Mouse (Mus musculus): ENCODE data around the gene Zc3h12d. TPM values are rescaled to one million over a fixed set of nuclear protein-coding genes. Genes with fewer than 3 reads are reported as not detected.

The Zc3h12d gene
- polyA plus RNA-seq, 1 experiment: not detected

- TF ChIP-seq MAX (IDR thresholded peaks at IDR 0.05) (no peak), MYOD1 (IDR thresholded peaks at IDR 0.05; ENCODE audit: control insufficient read depth, insufficient read length, low read depth) (no peak), MYOG (IDR thresholded peaks at IDR 0.05; ENCODE audit: control insufficient read depth, extremely low read depth, insufficient read length) (no peak), CTCF (IDR thresholded peaks at IDR 0.05; ENCODE audit: control insufficient read depth, insufficient read depth, insufficient read length) (no peak), FOSL1 (IDR thresholded peaks at IDR 0.05; ENCODE audit: insufficient read depth, low read length, poor library complexity, severe bottlenecking) (no peak), USF1 (IDR thresholded peaks at IDR 0.05; ENCODE audit: low read depth) (no peak), CEBPB (IDR thresholded peaks at IDR 0.05; ENCODE audit: low read depth) (no peak)
- Histone ChIP-seq H3ac (ENCODE audit: control insufficient read depth, insufficient read length, low read depth) (no peak overlapping the region), H3K36me3 (ENCODE audit: control insufficient read depth, insufficient read depth) (peaks cover 75% of the 10 kb centered on the region), H3K27me3 (ENCODE audit: control insufficient read depth, insufficient read depth, insufficient read length) (no peaks in the 10 kb centered on the region), H3K4me3 (ENCODE audit: insufficient read depth, poor library complexity, severe bottlenecking) (no peak overlapping the region), H3K79me2 (ENCODE audit: control insufficient read depth, insufficient read depth) (no peaks in the 10 kb centered on the region), H3K79me3 (ENCODE audit: low read depth) (no peaks in the 10 kb centered on the region)
These were observed 22.3 kb upstream of the Zc3h12d start for GRCm38 (mm10) chr10:7809937-7810336.

DNA sequence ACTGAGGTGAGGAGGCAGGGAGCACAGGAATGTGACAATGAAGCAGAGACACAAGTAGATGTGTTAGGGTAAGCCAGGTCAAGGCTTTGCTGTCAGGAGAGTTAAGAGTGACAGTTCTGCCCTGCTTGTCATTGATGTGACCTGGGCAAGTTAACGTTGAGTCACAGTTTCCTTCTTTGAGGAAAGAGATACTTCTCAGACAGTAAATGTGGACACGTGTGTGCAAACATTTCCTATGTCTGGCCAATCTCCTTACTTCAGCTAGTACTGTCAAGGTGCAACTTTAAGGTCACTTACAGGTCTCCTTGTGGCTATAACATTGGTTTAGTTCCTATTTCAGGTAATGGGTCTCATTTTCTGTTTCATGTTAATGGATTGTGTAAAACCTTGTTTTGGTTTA, 15.8 kb upstream of the Zc3h12d start:
- no peak overlapping the region for H3ac ChIP-seq (ENCODE audit: control insufficient read depth, insufficient read length, low read depth)
- H3K27me3 ChIP-seq (ENCODE audit: control insufficient read depth, insufficient read depth, insufficient read length): no peaks in the 10 kb centered on the region
- no peak overlapping the region for H3K4me3 ChIP-seq (ENCODE audit: insufficient read depth, poor library complexity, severe bottlenecking)
- TF ChIP-seq MYOD1 (IDR thresholded peaks at IDR 0.05; ENCODE audit: control insufficient read depth, insufficient read length, low read depth) (no peak), FOSL1 (IDR thresholded peaks at IDR 0.05; ENCODE audit: insufficient read depth, low read length, poor library complexity, severe bottlenecking) (no peak), CTCF (IDR thresholded peaks at IDR 0.05; ENCODE audit: control insufficient read depth, insufficient read depth, insufficient read length) (no peak), USF1 (IDR thresholded peaks at IDR 0.05; ENCODE audit: low read depth) (no peak), CEBPB (IDR thresholded peaks at IDR 0.05; ENCODE audit: low read depth) (no peak), MYOG (IDR thresholded peaks at IDR 0.05; ENCODE audit: control insufficient read depth, extremely low read depth, insufficient read length) (no peak), MAX (IDR thresholded peaks at IDR 0.05) (no peak)
- H3K79me3 ChIP-seq (ENCODE audit: low read depth): no peaks in the 10 kb centered on the region
- H3K79me2 ChIP-seq (ENCODE audit: control insufficient read depth, insufficient read depth): no peaks in the 10 kb centered on the region
- H3K36me3 ChIP-seq (ENCODE audit: control insufficient read depth, insufficient read depth): peaks cover 68% of the 10 kb centered on the region

DNA sequence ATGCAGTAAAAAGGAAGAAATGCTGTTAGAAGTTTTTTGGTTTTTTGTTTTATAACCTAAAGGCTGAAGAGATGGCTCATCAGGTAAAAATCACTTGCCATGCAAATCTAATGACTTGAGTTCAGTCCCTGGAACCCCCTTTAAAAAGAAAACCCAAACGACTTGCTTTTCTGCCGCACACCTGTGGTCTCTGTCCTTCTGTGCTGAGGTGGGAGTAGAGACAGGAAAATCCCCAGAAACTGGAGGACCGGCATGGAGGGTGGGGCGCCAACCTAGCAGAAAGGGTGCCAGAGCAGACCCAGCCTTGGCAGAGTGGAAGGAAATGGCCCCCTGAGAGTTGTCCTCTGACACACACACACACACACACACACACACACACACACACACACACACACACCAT, 13.6 kb upstream of the Zc3h12d start:
- Histone ChIP-seq H3K79me3 (ENCODE audit: low read depth) (no peaks in the 10 kb centered on the region), H3ac (ENCODE audit: control insufficient read depth, insufficient read length, low read depth) (no peak overlapping the region), H3K36me3 (ENCODE audit: control insufficient read depth, insufficient read depth) (peaks cover 69% of the 10 kb centered on the region), H3K79me2 (ENCODE audit: control insufficient read depth, insufficient read depth) (no peaks in the 10 kb centered on the region), H3K4me3 (ENCODE audit: insufficient read depth, poor library complexity, severe bottlenecking) (no peak overlapping the region), H3K27me3 (ENCODE audit: control insufficient read depth, insufficient read depth, insufficient read length) (no peaks in the 10 kb centered on the region)
- no peak for TF ChIP-seq FOSL1 (IDR thresholded peaks at IDR 0.05; ENCODE audit: insufficient read depth, low read length, poor library complexity, severe bottlenecking)
- TF ChIP-seq CTCF (IDR thresholded peaks at IDR 0.05; ENCODE audit: control insufficient read depth, insufficient read depth, insufficient read length): no peak
- TF ChIP-seq MYOD1 (IDR thresholded peaks at IDR 0.05; ENCODE audit: control insufficient read depth, insufficient read length, low read depth): no peak
- TF ChIP-seq USF1 (IDR thresholded peaks at IDR 0.05; ENCODE audit: low read depth): no peak
- no peak for TF ChIP-seq MYOG (IDR thresholded peaks at IDR 0.05; ENCODE audit: control insufficient read depth, extremely low read depth, insufficient read length)

GRCm38 (mm10) chr10:7819156-7819555, 13.1 kb upstream of the Zc3h12d start:
- TF ChIP-seq CTCF (IDR thresholded peaks at IDR 0.05; ENCODE audit: control insufficient read depth, insufficient read depth, insufficient read length) (no peak), MYOD1 (IDR thresholded peaks at IDR 0.05; ENCODE audit: control insufficient read depth, insufficient read length, low read depth) (no peak), FOSL1 (IDR thresholded peaks at IDR 0.05; ENCODE audit: insufficient read depth, low read length, poor library complexity, severe bottlenecking) (no peak), USF1 (IDR thresholded peaks at IDR 0.05; ENCODE audit: low read depth) (no peak), CEBPB (IDR thresholded peaks at IDR 0.05; ENCODE audit: low read depth) (no peak), MAX (IDR thresholded peaks at IDR 0.05) (no peak), MYOG (IDR thresholded peaks at IDR 0.05; ENCODE audit: control insufficient read depth, extremely low read depth, insufficient read length) (no peak)
- H3K79me3 ChIP-seq (ENCODE audit: low read depth): no peaks in the 10 kb centered on the region
- H3ac ChIP-seq (ENCODE audit: control insufficient read depth, insufficient read length, low read depth): no peak overlapping the region
- no peak overlapping the region for H3K4me3 ChIP-seq (ENCODE audit: insufficient read depth, poor library complexity, severe bottlenecking)
- H3K79me2 ChIP-seq (ENCODE audit: control insufficient read depth, insufficient read depth): no peaks in the 10 kb centered on the region
- peaks cover 69% of the 10 kb centered on the region for H3K36me3 ChIP-seq (ENCODE audit: control insufficient read depth, insufficient read depth)
- H3K27me3 ChIP-seq (ENCODE audit: control insufficient read depth, insufficient read depth, insufficient read length): no peaks in the 10 kb centered on the region

DNA sequence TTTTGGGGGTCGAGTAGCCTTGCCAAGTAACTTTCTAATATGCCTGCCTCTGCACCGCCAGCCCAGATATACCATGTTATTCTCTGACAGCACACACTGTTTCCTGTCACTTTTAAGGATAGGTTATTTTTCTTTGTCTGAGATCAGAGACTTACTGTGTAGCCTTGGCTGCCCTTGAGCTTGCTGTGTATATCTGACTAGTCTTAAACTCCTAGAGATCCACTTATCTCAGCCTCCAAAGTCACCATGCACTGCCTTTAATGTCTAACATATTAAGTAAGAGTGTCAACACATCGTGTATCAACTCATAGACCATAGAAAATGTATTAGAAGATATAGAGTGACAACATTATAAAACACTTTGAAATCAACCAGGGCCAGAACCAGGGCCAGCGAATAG, 12.7 kb upstream of the Zc3h12d start:
- Histone ChIP-seq H3K36me3 (ENCODE audit: control insufficient read depth, insufficient read depth) (peaks cover 64% of the 10 kb centered on the region), H3K79me2 (ENCODE audit: control insufficient read depth, insufficient read depth) (no peaks in the 10 kb centered on the region), H3ac (ENCODE audit: control insufficient read depth, insufficient read length, low read depth) (no peak overlapping the region), H3K79me3 (ENCODE audit: low read depth) (no peaks in the 10 kb centered on the region), H3K4me3 (ENCODE audit: insufficient read depth, poor library complexity, severe bottlenecking) (no peak overlapping the region), H3K27me3 (ENCODE audit: control insufficient read depth, insufficient read depth, insufficient read length) (no peaks in the 10 kb centered on the region)
- TF ChIP-seq MYOD1 (IDR thresholded peaks at IDR 0.05; ENCODE audit: control insufficient read depth, insufficient read length, low read depth) (no peak), CTCF (IDR thresholded peaks at IDR 0.05; ENCODE audit: control insufficient read depth, insufficient read depth, insufficient read length) (no peak), CEBPB (IDR thresholded peaks at IDR 0.05; ENCODE audit: low read depth) (no peak), USF1 (IDR thresholded peaks at IDR 0.05; ENCODE audit: low read depth) (no peak), MAX (IDR thresholded peaks at IDR 0.05) (no peak), MYOG (IDR thresholded peaks at IDR 0.05; ENCODE audit: control insufficient read depth, extremely low read depth, insufficient read length) (no peak), FOSL1 (IDR thresholded peaks at IDR 0.05; ENCODE audit: insufficient read depth, low read length, poor library complexity, severe bottlenecking) (no peak)

DNA sequence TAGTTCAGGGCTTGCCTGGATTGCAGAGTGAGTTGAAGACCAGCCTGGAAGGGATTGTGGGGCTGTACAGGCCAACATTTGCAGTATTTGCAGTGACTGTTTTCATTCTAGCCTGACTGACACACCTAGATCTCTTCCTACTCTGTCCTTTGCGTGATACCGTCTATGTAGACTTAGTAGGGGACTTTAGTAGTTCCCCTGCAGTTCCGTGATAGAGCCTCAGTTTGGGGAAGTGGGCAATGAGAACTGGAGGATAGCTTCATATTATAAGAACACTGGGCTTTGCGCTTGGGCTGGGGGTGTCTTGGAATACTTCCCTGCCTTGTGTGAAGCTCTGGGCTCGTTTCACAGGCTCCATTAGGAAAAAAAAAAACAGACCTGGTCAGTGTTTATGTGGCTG, 12.1 kb upstream of the Zc3h12d start:
- TF ChIP-seq CEBPB (IDR thresholded peaks at IDR 0.05; ENCODE audit: low read depth) (no peak), MYOG (IDR thresholded peaks at IDR 0.05; ENCODE audit: control insufficient read depth, extremely low read depth, insufficient read length) (no peak), CTCF (IDR thresholded peaks at IDR 0.05; ENCODE audit: control insufficient read depth, insufficient read depth, insufficient read length) (no peak), USF1 (IDR thresholded peaks at IDR 0.05; ENCODE audit: low read depth) (no peak), MYOD1 (IDR thresholded peaks at IDR 0.05; ENCODE audit: control insufficient read depth, insufficient read length, low read depth) (no peak), MAX (IDR thresholded peaks at IDR 0.05) (no peak), FOSL1 (IDR thresholded peaks at IDR 0.05; ENCODE audit: insufficient read depth, low read length, poor library complexity, severe bottlenecking) (no peak)
- Histone ChIP-seq H3K79me2 (ENCODE audit: control insufficient read depth, insufficient read depth) (no peaks in the 10 kb centered on the region), H3K36me3 (ENCODE audit: control insufficient read depth, insufficient read depth) (peaks cover 59% of the 10 kb centered on the region), H3ac (ENCODE audit: control insufficient read depth, insufficient read length, low read depth) (no peak overlapping the region), H3K4me3 (ENCODE audit: insufficient read depth, poor library complexity, severe bottlenecking) (no peak overlapping the region), H3K79me3 (ENCODE audit: low read depth) (no peaks in the 10 kb centered on the region), H3K27me3 (ENCODE audit: control insufficient read depth, insufficient read depth, insufficient read length) (no peaks in the 10 kb centered on the region)

Data from C2C12 (cell line).